Mouse (Mus musculus) E14TG2a.4 (cell line): Measurements from ENCODE around the gene Pou2af1.

Experiments used
- CTCF ChIP-seq: conservative IDR thresholded peaks from 2 replicates; pipeline ENCODE4 v1.5.1; 2014; ENCODE audit warnings: low read length
- POU5F1 ChIP-seq: IDR thresholded peaks from 2 replicates; pipeline ENCODE4 v1.6.1; 2014; ENCODE audit warnings: low read length, borderline replicate concordance

DNA sequence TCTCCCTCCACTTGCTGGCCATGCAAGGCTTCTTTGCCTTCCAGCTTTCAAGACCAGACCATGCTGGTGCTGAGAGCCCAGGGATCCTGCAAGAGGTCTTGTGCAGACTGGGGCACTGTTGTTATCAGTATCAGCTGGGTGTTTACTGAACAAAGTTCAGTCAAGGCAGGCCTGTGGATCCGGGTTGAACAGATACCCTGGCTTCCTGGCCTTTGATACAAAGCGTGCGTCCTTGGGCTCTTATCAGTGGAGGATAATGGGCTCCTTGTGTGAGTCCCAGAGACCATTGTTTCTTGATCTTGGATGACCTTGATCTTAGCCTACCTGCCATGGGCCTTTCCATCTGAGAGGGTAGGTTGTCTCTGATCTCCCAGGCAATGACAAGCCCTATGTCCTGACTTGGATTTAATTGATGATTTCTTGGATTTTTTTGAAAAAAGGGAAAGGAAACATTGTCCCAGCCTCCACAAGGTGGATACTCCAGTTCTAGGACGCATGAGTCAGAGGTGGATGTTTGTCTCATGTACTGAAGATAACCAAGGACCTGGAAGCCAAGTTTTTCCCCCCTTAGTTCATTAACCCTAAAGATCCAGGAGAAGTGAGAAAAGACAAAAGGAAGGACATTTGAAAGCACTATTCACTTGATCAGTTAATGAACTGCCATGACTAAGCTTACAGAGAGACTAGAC lies 17.3 kb downstream of the Pou2af1 start:
- TF ChIP-seq CTCF (no peak), POU5F1 (no peak)
